Mouse (Mus musculus) bone marrow, adult 2 months (tissue): ENCODE results near the gene Trim47.

Experiments
- CTCF ChIP-seq: fragments of 200-500 bp; IDR thresholded peaks from 2 replicates; pipeline ENCODE4 v1.5.1; 2011; ENCODE audit warnings: low read length, control low read depth; ENCODE audit not compliant: control insufficient read depth, insufficient read depth
- POLR2A ChIP-seq: fragments of 200-500 bp; IDR thresholded peaks from 2 replicates; pipeline ENCODE4 v1.6.1; 2011; ENCODE audit warnings: low read depth, mild to moderate bottlenecking, control low read depth, low read length, borderline replicate concordance; ENCODE audit not compliant: control insufficient read depth

DNA sequence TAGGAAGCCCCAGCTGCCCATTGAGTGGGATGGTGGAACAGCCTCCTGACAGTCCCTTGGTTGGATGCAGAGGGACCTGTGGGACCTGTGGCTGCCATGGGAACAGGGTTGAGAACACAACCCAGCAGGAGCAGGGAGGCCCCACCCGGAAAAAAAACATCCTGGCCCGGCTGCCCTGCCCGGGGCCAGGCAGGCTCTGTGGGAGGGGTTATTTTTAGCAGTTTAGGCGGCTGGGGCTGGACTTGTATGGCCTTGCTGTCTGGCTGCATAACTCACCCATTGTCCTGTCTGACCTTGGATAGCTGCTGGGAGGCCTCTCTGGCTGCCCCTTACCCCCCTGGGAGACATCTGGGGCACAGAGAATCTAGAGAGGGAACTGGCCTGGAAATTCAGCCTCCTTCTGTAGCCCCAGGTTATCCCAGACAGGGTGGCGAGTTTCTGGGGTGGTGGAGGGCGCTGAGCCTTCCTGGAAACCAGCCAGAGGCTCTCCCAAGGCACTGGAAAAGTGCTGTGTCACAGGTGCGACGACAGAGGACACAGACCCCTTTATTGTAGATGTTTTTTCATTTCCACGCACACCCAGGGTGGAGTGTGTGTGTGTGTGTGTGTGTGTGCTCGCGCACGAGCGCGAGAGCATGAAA lies 22.9 kb downstream of the Trim47 start:
- no peak for TF ChIP-seq CTCF
- TF ChIP-seq POLR2A = no peak
